Mouse (Mus musculus) lung, postnatal 25 days (tissue): ENCODE results near the gene Znrf2.

ENCODE experiments used
- DNase-seq: peaks from one replicate; pipeline ENCODE4 v3.0.0; 2022; ENCODE audit warnings: low spot score

Znrf2 gene

GRCm38 (mm10) chr6:54914977-54915376 is 98.3 kb downstream of the Znrf2 start:
- no peak for DNase-seq

GRCm38 (mm10) chr6:54916163-54916562 is 99.4 kb downstream of the Znrf2 start:
- no peak for DNase-seq

GRCm38 (mm10) chr6:54916941-54917340 is 100.2 kb downstream of the Znrf2 start:
- DNase-seq, result no peak

DNA sequence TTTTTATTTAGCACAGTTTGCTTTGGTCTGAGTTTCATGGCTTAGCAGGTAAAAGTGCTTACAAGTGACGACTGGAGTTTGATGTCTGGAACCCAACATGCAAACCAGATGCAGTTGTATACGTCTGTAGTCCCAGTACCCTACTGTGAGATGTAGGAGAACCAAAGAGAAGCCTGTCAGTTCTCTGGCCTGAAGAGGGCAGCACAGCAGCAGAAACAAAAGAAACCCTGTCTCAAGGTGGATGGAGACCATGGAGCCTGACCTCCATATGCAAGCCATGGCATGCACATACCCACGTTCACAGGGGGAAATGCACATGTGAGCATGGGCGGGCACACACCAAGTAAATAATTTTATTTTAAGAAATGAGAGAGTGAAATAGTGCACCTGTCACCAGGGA is 100.8 kb downstream of the Znrf2 start:
- DNase-seq, result peak; percentile 81

DNA sequence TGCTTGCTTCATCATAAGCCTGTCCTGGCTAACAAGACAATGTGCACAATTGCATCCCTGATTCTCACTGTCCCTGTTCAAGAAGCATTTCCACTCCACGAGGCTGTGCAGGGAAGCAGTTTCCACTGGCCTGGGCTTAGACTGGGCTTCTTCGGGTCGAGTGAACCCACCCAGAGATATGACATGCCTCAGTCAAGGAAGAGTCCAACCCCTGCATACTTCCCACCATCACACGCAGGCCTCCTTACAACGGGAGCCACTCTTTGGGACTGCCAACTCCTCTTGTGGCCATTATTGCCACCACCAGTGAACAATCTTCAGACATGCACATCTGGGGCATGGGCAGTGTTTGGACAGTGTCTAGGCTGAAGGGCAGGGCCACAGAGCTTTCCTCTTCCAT is 101.8 kb downstream of the Znrf2 start:
- no peak for DNase-seq

DNA sequence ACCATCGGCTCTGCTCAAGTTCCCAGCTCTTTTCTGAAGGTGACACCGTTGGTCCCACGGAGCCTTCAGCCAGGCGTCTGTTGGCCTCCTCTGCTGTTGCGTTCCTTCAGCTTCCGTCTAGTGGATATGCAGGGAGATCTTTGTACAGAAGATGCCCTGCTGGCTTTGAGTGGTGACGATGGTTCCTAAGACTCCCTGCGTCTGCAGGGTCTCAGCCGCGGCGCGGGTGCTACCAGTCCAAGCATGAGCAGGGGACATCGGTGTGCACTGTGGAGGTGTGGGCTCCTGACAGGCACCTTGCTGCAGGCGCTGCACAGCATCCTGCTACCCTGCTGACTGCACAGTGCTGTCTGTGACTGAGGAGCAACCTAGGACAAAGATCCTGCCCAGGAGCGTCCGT is 107.8 kb downstream of the Znrf2 start:
- DNase-seq, result no peak

- no peak for DNase-seq
These were observed 109.2 kb downstream of the Znrf2 start for GRCm38 (mm10) chr6:54925736-54926440.

DNA sequence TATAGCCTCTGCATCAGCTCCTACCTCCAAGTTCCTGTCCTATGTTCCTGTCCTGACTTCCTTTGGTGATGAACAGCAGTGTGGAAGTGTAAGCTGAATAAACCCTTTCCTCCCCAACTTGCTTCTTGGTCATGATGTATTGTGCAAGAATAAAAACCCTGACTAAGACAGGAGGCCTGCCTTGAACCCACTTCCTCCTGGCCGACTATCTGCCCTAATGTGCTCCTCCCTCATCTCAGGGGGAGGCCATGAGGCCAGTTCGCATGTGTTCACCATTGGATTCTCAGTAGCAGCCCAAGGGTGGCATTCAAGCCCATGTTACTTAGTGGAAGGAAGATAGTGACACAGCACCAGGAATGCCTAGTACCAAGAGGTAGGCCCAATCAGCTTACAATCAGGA is 110.2 kb downstream of the Znrf2 start:
- DNase-seq, result no peak

- DNase-seq, result no peak
These were observed 111.2 kb downstream of the Znrf2 start for GRCm38 (mm10) chr6:54927946-54928345.

DNA sequence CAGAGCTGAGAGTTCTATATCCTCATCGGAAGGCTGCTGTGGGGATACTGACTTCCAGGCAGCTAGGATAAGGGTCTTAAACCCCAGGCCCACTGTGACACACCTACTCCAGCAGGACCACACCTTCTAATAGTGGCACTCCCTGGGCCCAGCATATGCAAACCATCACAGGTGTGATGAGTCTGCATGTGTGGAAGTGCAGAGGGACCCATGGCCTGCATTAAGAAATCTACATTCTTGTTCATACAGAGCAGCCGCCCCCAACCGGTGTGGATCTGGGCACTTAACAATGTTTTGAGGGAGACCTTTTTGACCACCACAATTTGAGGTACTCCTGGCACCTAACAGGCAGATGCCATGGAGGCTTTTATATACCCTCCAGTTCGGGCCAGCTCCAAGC is 114.9 kb downstream of the Znrf2 start:
- no peak for DNase-seq

DNA sequence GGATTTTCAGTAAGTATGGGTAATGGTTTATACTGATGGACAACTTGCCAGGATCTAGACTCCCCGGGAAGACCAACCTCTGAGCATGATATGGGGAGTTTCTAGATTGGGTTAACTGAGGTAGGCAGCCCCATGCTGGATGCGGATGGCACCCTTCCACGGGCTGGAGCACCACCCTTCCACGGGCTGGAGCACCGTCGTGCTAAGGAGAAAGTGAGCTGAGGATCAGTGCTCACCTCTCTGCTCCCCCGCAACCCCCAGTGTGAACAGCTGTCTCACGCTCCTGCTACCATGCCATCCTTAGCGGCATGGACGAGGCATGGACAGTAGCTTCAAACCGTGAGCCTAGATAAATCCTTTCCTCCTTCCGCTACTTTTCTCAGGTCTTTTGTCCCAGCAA is 115.8 kb downstream of the Znrf2 start:
- no peak for DNase-seq

DNA sequence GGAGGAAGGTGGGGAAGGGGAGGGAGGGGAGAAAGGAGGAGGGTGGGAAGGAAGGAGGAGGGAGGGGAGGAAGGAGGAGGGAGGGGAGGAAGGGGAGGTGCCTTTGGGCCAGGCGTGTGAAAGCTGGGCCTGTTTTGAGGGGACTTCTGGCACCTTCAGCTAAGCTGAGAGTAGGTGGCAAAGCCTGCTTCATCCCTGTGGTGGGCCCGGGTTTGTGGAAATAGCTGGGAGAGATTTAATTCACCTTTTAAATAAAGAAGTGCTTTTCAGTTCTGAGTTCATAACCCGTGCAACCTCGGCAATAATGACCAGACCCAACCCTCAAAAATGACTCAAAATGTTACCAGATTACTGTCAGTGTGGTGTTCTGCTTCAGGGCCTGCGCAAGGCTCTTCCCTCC is 116.5 kb downstream of the Znrf2 start:
- no peak for DNase-seq

- DNase-seq, result peak; percentile 70
These were observed 117.2 kb downstream of the Znrf2 start for GRCm38 (mm10) chr6:54933866-54934265.

GRCm38 (mm10) chr6:54934313-54934712 is 117.6 kb downstream of the Znrf2 start:
- DNase-seq, result no peak

DNA sequence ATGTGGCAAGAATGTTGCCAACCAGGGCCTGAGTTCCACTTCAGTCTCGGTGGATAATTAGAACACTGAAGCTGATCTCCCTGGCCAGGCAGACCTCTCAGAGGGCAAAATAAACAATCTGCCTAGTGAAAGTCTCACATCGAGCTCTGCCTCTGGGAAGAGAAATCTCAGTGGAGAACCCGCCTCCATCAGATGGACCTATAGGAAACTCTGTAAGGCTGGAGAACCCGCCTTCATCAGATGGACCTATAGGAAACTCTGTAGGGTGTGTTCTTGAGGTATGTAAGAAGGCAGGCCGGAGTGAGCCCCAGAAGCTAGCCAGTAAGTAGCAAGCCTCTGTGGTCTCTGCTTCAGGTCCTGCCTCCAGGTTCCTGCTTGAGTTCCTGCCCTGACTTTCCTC is 118.2 kb downstream of the Znrf2 start:
- no peak for DNase-seq

GRCm38 (mm10) chr6:54936496-54936895 is 119.8 kb downstream of the Znrf2 start:
- no peak for DNase-seq

GRCm38 (mm10) chr6:54939631-54940030 is 122.9 kb downstream of the Znrf2 start:
- peak; percentile 80 for DNase-seq

DNA sequence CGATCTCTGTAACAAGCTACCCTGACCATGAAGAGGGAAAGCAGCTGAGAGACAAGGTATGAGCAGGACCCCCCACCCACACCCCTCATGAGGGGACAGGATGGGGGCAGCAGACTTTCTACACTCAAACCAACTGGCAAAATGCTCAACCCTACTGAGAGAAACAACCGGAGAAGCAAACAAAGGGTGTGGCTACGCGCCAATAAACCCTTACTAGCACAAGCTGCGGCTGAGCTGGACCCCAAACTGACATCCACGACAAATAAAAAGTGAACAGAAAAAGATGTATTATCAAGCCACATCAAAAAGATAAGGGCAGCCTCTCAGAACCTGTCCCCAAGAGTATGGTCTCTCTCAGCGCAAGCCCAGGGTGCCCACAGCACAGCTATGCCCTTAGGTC is 123.4 kb downstream of the Znrf2 start:
- no peak for DNase-seq

GRCm38 (mm10) chr6:54941149-54941548 is 124.4 kb downstream of the Znrf2 start:
- DNase-seq, result no peak
